Mouse (Mus musculus): ENCODE results near the gene Gatad2a.

Gene Gatad2a

DNA sequence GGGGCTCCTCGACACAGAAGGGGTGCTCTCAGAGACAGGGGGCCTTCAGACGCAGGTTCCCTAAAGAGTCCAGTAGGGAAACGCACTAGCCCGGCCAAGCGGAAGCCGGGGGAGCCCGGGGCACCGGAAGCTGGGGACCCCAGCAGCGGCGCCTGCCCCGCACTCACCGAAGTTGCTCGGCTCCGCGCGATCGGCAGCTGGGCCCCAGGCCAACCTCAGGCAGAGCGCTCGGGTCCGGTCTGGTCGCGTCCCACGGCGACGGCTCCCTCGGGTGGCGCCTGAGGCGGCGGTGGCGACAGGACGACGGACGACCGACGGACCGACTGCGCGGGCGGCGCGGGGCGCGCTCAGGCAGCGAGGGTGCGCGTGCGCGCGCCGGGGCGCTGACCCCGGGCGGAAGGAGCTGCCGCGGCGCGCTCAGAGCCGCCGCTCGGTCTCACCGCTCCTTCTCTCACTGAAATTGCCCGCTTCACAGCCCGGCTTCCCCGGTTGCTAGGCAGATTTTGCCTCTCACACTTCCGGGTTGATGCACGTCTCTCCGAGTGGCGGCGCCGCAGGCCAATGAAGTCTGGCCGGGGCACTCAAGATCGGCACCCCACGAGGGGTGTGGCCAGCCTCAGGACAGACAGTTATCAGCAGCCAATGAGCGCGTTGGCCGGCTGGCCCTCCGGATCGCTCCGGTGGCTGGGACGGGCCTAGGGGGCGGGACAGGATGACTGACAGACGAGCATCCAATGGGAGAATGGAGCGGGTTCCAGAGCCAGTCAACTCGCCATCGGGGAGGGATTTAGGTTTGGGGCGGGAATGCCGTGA lies at the start of gene Gatad2a:
TSS of gene Gatad2a (minus strand) at position 609 of the 813 bp plus-strand sequence.
- H3K36me3 ChIP-seq (ENCODE audit: insufficient read depth, low read length): peaks cover 26% of the 10 kb centered on the region
- peaks cover 71% of the 10 kb centered on the region for H3K4me1 ChIP-seq (replicated peaks; ENCODE audit: low read depth, low read length)
- no peaks in the 10 kb centered on the region for H3K27me3 ChIP-seq (ENCODE audit: insufficient read depth, low read length)
- H3K9me3 ChIP-seq (ENCODE audit: low read length): no peaks in the 10 kb centered on the region
- peak within 1 kb of the TSS; percentile 97 for H3K4me3 ChIP-seq (replicated peaks; ENCODE audit: low read length)
- TF ChIP-seq CTCF (conservative IDR thresholded peaks at IDR 0.05; ENCODE audit: low read length) (no peak), NANOG (IDR thresholded peaks at IDR 0.05; ENCODE audit: borderline replicate concordance, low read length) (no peak), POU5F1 (IDR thresholded peaks at IDR 0.05; ENCODE audit: borderline replicate concordance, low read length) (no peak)

DNA sequence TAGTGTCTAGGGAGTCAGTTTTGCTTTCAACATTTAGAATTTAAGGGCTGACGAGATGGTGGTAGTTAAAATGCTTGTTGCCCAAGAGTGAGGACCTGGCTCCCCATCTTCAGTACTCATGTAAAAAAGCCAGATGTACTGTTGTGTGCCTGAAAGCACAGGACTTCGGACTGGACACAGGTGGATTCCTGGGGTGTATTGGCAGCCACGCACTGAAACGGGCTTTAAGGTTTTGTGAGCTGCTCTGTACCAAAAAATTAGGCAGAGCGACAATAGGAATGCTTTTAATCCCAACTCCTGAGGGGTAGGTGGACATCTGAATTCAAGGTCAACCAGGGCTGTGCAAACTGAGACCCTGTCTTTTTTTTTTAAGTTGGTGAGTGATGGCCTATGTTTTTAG lies 47.8 kb upstream of the Gatad2a start:
- Histone ChIP-seq H3K9me3 (ENCODE audit: low read length) (no peaks in the 10 kb centered on the region), H3K27me3 (ENCODE audit: insufficient read depth, low read length) (no peaks in the 10 kb centered on the region), H3K4me1 (replicated peaks; ENCODE audit: low read depth, low read length) (peaks cover 38% of the 10 kb centered on the region), H3K36me3 (ENCODE audit: insufficient read depth, low read length) (peaks cover 26% of the 10 kb centered on the region), H3K4me3 (replicated peaks; ENCODE audit: low read length) (peak overlapping the region; percentile 100)
- TF ChIP-seq POU5F1 (IDR thresholded peaks at IDR 0.05; ENCODE audit: borderline replicate concordance, low read length): no peak
- no peak for TF ChIP-seq NANOG (IDR thresholded peaks at IDR 0.05; ENCODE audit: borderline replicate concordance, low read length)
- no peak for TF ChIP-seq CTCF (conservative IDR thresholded peaks at IDR 0.05; ENCODE audit: low read length)

DNA sequence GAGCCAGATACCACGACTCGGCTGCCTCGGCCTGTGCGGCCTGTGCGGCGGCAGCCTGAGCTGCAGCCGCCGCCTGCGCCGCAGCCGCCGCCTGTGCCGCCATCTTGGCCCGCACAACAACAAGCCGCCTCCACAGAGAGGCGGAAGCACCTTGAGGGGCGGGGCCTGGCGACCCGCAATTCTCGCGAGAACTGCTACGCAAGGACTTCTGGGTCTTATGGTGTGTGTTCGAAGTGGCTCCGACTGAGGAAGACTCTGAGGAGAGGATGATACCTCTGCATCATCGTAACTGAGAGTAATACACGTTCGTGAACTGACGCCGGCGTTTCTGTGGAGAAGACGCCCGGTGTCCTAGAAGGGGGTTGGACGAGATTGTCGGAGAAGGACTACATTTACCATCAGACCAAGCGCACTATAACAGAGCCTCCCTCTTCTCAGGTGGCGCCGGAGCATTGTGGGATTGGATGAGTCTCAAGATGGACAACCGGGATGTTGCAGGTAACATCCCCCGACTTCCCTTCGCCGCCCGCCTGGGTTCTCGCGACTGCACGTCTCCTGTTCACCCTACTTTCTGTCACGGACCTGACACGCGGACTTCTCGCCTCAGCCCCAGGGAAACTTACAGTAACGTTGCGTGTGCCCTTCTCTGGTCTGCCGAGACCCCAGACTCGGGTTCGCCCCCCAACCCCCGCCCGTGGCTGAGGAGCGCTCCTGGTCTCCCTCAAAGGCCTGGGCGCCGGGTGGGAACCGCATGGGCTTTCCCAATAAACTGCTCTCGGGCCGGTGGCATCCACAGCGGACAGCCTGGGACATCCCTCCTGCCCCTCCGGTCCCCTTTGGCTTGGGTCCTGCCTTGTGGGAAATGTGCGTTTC lies 46.6 kb upstream of the Gatad2a start, which contains the start of the genes Mau2 and Sugp1:
TSS of gene Mau2 (minus strand) at position 152 of the 873 bp plus-strand sequence.
TSS of gene Sugp1 (plus strand) at position 231 of the 873 bp plus-strand sequence.
- Histone ChIP-seq H3K4me3 (replicated peaks; ENCODE audit: low read length) (peak within 1 kb of the TSS; percentile 100), H3K9me3 (ENCODE audit: low read length) (no peaks in the 10 kb centered on the region), H3K27me3 (ENCODE audit: insufficient read depth, low read length) (no peaks in the 10 kb centered on the region), H3K36me3 (ENCODE audit: insufficient read depth, low read length) (peaks cover 23% of the 10 kb centered on the region), H3K4me1 (replicated peaks; ENCODE audit: low read depth, low read length) (peaks cover 38% of the 10 kb centered on the region)
- TF ChIP-seq NANOG (IDR thresholded peaks at IDR 0.05; ENCODE audit: borderline replicate concordance, low read length): no peak
- TF ChIP-seq CTCF (conservative IDR thresholded peaks at IDR 0.05; ENCODE audit: low read length): no peak
- no peak for TF ChIP-seq POU5F1 (IDR thresholded peaks at IDR 0.05; ENCODE audit: borderline replicate concordance, low read length)

DNA sequence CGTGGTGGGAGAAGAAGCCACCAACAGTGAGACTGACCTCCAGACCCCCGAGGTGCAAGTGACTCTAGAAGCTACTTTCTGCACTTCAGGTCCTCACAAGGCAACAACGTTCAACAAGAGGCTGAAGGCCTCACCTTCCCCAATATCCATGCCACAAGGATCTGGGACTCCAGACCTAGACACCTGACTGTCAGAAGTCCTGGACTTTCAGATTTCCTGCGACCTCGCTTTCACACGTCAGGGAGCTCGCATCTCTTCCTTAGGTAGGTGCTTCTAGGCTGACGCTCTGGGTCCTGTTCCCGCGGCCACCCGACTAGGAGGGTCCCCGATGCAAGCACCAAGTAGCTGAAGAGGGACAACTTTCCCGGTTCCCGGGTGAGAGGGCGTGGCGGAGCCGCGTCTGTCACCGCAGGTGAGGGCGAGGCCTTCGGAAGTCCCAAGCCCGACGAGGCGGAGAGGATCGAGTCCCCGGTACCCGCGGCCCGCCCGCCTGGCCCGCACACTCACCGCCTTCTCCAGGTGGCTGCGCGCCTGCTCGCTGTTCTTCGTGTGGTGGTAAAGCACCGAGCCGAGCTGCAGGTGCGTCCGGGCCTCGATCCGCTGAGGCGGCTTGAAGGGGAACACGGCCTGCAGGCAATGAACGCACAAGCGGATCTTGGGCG lies 45.8 kb upstream of the Gatad2a start:
- no peak for TF ChIP-seq POU5F1 (IDR thresholded peaks at IDR 0.05; ENCODE audit: borderline replicate concordance, low read length)
- no peak for TF ChIP-seq CTCF (conservative IDR thresholded peaks at IDR 0.05; ENCODE audit: low read length)
- TF ChIP-seq NANOG (IDR thresholded peaks at IDR 0.05; ENCODE audit: borderline replicate concordance, low read length): no peak
- Histone ChIP-seq H3K27me3 (ENCODE audit: insufficient read depth, low read length) (no peaks in the 10 kb centered on the region), H3K36me3 (ENCODE audit: insufficient read depth, low read length) (peaks cover 28% of the 10 kb centered on the region)

DNA sequence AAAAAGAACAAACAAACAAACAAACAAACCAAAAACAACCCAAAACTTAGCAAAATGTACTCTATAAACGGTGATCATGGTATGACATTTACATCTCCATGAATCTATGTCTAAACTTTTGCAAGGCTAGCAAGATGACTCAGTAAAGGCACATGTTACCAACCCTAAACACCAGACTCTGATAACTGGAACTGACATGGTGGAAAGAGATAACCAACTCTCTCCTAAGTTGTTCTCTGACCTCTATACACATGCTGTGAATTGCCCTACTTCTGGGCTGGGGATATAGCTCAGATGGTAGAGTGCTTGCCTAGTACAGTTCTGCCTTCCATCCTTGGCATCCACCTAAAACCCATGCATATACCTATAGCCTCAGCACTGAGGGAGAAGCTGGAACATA lies 41.8 kb upstream of the Gatad2a start:
- Histone ChIP-seq H3K4me1 (replicated peaks; ENCODE audit: low read depth, low read length) (peaks cover 37% of the 10 kb centered on the region), H3K9me3 (ENCODE audit: low read length) (no peaks in the 10 kb centered on the region), H3K4me3 (replicated peaks; ENCODE audit: low read length) (no peak overlapping the region), H3K27me3 (ENCODE audit: insufficient read depth, low read length) (no peaks in the 10 kb centered on the region), H3K36me3 (ENCODE audit: insufficient read depth, low read length) (peaks cover 53% of the 10 kb centered on the region)
- no peak for TF ChIP-seq CTCF (conservative IDR thresholded peaks at IDR 0.05; ENCODE audit: low read length)
- TF ChIP-seq POU5F1 (IDR thresholded peaks at IDR 0.05; ENCODE audit: borderline replicate concordance, low read length): no peak
- TF ChIP-seq NANOG (IDR thresholded peaks at IDR 0.05; ENCODE audit: borderline replicate concordance, low read length): no peak

More for the DNA sequence above, 45.8 kb upstream of the Gatad2a start:
- Histone ChIP-seq H3K4me1 (replicated peaks; ENCODE audit: low read depth, low read length) (peaks cover 38% of the 10 kb centered on the region), H3K9me3 (ENCODE audit: low read length) (no peaks in the 10 kb centered on the region), H3K4me3 (replicated peaks; ENCODE audit: low read length) (peak overlapping the region; percentile 100)

DNA sequence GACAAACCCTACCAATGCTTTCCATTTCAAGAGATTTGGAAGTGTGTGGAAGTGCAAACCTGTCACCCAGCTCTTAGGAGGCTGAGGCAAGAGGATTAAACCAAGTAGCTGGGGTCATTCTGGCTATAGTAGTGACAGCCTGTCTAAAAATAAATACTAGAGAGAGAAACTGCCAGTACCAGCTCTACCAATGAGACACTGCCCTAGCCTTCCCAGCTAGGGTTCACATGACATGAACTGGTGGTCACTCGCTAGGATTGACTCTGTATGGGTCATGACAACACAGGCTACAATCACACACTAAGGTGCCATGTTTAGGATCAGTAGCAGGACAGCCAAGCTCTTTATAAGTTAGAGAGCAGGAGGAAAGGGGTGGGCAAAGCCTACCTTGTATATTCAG lies 34.1 kb upstream of the Gatad2a start:
- no peaks in the 10 kb centered on the region for H3K9me3 ChIP-seq (ENCODE audit: low read length)
- TF ChIP-seq CTCF (conservative IDR thresholded peaks at IDR 0.05; ENCODE audit: low read length) (no peak), NANOG (IDR thresholded peaks at IDR 0.05; ENCODE audit: borderline replicate concordance, low read length) (no peak), POU5F1 (IDR thresholded peaks at IDR 0.05; ENCODE audit: borderline replicate concordance, low read length) (no peak)
- peaks cover 89% of the 10 kb centered on the region for H3K36me3 ChIP-seq (ENCODE audit: insufficient read depth, low read length)
- H3K27me3 ChIP-seq (ENCODE audit: insufficient read depth, low read length): no peaks in the 10 kb centered on the region
- H3K4me3 ChIP-seq (replicated peaks; ENCODE audit: low read length): no peak overlapping the region
- H3K4me1 ChIP-seq (replicated peaks; ENCODE audit: low read depth, low read length): peaks cover 13% of the 10 kb centered on the region

DNA sequence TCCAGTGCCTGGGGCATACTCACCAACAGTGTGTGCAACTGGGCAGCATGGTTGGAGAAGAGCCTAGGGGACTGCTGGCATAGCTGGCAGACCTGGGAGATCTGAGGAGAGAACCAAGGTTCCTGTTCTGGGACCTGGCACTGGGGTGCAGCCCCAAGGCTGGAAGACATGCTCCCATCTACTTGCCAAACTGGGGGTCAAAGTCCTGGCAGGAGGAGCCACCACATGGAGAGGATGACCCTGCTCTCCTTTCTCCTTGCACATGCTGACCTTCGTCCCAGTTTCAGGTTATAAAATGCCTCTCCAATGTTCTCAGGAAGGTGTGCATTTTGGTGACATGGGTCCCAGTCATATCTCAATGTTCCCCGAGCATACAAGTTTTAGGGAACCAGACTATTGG lies 30.0 kb upstream of the Gatad2a start:
- Histone ChIP-seq H3K9me3 (ENCODE audit: low read length) (no peaks in the 10 kb centered on the region), H3K4me3 (replicated peaks; ENCODE audit: low read length) (no peak overlapping the region), H3K27me3 (ENCODE audit: insufficient read depth, low read length) (no peaks in the 10 kb centered on the region), H3K4me1 (replicated peaks; ENCODE audit: low read depth, low read length) (peaks cover 13% of the 10 kb centered on the region), H3K36me3 (ENCODE audit: insufficient read depth, low read length) (peaks cover 100% of the 10 kb centered on the region)
- TF ChIP-seq POU5F1 (IDR thresholded peaks at IDR 0.05; ENCODE audit: borderline replicate concordance, low read length): no peak
- no peak for TF ChIP-seq NANOG (IDR thresholded peaks at IDR 0.05; ENCODE audit: borderline replicate concordance, low read length)
- no peak for TF ChIP-seq CTCF (conservative IDR thresholded peaks at IDR 0.05; ENCODE audit: low read length)

DNA sequence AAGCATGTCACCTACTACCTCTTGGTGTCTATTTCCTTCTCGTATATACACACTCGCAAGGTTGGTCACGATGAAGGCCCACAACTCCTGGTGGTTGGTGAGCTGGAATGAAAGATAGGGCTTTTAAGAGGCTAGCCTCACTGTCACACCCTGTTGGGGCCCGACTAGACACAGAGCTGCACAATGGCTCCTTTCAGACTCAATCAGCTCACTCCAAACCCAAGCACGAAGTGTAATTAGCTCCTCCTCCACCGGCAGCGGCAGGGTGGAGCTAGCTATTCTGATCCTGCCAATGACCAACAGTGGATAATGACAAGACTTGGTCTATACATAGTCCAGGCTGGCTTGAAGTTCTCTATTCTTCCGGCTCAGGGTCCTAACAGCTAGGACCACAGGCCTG lies 27.4 kb upstream of the Gatad2a start:
- Histone ChIP-seq H3K4me1 (replicated peaks; ENCODE audit: low read depth, low read length) (peaks cover 13% of the 10 kb centered on the region), H3K4me3 (replicated peaks; ENCODE audit: low read length) (no peak overlapping the region), H3K27me3 (ENCODE audit: insufficient read depth, low read length) (no peaks in the 10 kb centered on the region), H3K9me3 (ENCODE audit: low read length) (no peaks in the 10 kb centered on the region), H3K36me3 (ENCODE audit: insufficient read depth, low read length) (peaks cover 100% of the 10 kb centered on the region)
- TF ChIP-seq CTCF (conservative IDR thresholded peaks at IDR 0.05; ENCODE audit: low read length) (no peak), NANOG (IDR thresholded peaks at IDR 0.05; ENCODE audit: borderline replicate concordance, low read length) (no peak), POU5F1 (IDR thresholded peaks at IDR 0.05; ENCODE audit: borderline replicate concordance, low read length) (no peak)
